Mouse (Mus musculus): Measurements from ENCODE around the gene Xlr3a.
"Not testable (repeated sequence)": the region's sequence is repeated elsewhere in the genome, so short reads cannot be mapped to it uniquely, and the experiment has no call there.

DNA sequence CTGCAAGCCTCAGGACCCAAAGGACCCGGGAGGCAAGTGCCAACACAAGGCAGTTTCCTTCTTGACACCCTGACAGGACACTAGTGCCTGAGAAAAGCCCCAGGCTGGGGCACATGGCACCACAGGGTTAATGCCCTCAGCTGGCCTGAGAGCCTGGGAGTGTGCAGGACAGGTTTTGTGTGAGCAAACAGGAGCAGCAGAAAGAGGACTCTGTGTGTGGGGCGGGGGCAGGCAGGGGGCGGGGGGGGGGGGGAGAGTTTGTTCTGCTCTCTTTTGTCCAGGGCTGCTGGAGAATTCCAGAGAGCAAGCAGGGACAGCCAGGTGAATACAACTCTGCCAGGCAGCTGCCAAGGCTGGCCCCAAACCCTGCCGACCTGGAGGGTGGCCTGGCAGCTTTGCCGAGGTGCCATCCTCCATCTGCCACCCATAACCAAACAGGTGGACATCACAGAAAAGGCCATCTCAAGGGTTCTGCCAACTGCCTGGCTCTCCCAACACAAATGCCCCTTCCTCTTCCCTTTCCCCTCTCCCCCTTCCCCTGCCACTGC lies 30.1 kb downstream of the Xlr3a start:
- not testable (repeated sequence) for TF ChIP-seq CTCF (conservative IDR thresholded peaks at IDR 0.05 in 1 of 2, IDR thresholded peaks at IDR 0.05 in 1 of 2; ENCODE audit: low read depth in 2 of 2, low read length in 2 of 2); SMC3 (IDR thresholded peaks at IDR 0.05; ENCODE audit: low read depth, low read length); TCF12 (IDR thresholded peaks at IDR 0.05; ENCODE audit: low read depth, low read length); ZNF384 (IDR thresholded peaks at IDR 0.05; ENCODE audit: low read depth, low read length); POLR2A (IDR thresholded peaks at IDR 0.05; ENCODE audit: low read depth, low read length); MAX (IDR thresholded peaks at IDR 0.05; ENCODE audit: low read length); EP300 (IDR thresholded peaks at IDR 0.05; ENCODE audit: low read length); POLR2AphosphoS2 (IDR thresholded peaks at IDR 0.05; ENCODE audit: low read depth, low read length); CHD2 (IDR thresholded peaks at IDR 0.05; ENCODE audit: low read length); NELFE (IDR thresholded peaks at IDR 0.05; ENCODE audit: low read depth, low read length); RCOR1 (conservative IDR thresholded peaks at IDR 0.05; ENCODE audit: low read depth, low read length)
